27 mouse cellular contexts compared by ENCODE assay signal in genomic region chr1:192533016-192533415, GRCm38 (mm10).
"Had no signal": no experiment of that assay in that cellular context is flagged by ENCODE, and none has a peak within 500 bp of the region (broad histone marks: within the 10 kb centered on the region; RNA-seq: fewer than 3 reads in every experiment).

No protein-coding gene starts in this region.

- DNase-seq: cerebellum, adult 9-10 months; cerebellum, adult 9-11 months; cerebellum, postnatal 10 days; cerebellum, postnatal 14 days; cerebellum, postnatal 25 days; cerebellum, postnatal 36 days; embryo, embryonic 11 days; forebrain, postnatal 0 days; gastrocnemius, adult 2 months; gastrocnemius, postnatal 10 days; gastrocnemius, postnatal 14 days; gastrocnemius, postnatal 25 days; gastrocnemius, postnatal 36 days; heart, adult 11 months; heart, adult 18-20 months; heart, adult 2 months had no signal

- H3K27ac ChIP-seq: embryonic facial prominence, embryonic 10.5 days; embryonic facial prominence, embryonic 12.5 days; embryonic facial prominence, embryonic 13.5 days; embryonic facial prominence, embryonic 15.5 days; forebrain, embryonic 10.5 days; forebrain, embryonic 12.5 days; forebrain, embryonic 13.5 days; forebrain, embryonic 15.5 days; gastrocnemius, adult 2 months; heart, adult 2 months had no signal

- H3K36me3 ChIP-seq: embryonic facial prominence, embryonic 10.5 days; embryonic facial prominence, embryonic 12.5 days; embryonic facial prominence, embryonic 13.5 days; embryonic facial prominence, embryonic 15.5 days; forebrain, embryonic 10.5 days; forebrain, embryonic 12.5 days; forebrain, embryonic 15.5 days had no signal

- H3K4me2 ChIP-seq: embryonic facial prominence, embryonic 12.5 days; embryonic facial prominence, embryonic 13.5 days; embryonic facial prominence, embryonic 15.5 days; forebrain, embryonic 12.5 days; forebrain, embryonic 13.5 days; forebrain, embryonic 15.5 days had no signal

- ATAC-seq: forebrain, embryonic 13.5 days; forebrain, embryonic 14.5 days; forebrain, embryonic 15.5 days; forebrain, embryonic 16.5 days; forebrain, postnatal 0 days had no signal

- H3K4me1 ChIP-seq: embryonic facial prominence, embryonic 13.5 days; embryonic facial prominence, embryonic 15.5 days; forebrain, embryonic 12.5 days; forebrain, embryonic 13.5 days; forebrain, embryonic 15.5 days had no signal

- H3K9ac ChIP-seq: embryonic facial prominence, embryonic 12.5 days; embryonic facial prominence, embryonic 13.5 days; embryonic facial prominence, embryonic 15.5 days; forebrain, embryonic 12.5 days; forebrain, embryonic 13.5 days; forebrain, embryonic 15.5 days; forebrain, postnatal 0 days had no signal

- H3K4me3 ChIP-seq: embryonic facial prominence, embryonic 10.5 days; embryonic facial prominence, embryonic 12.5 days; embryonic facial prominence, embryonic 13.5 days; embryonic facial prominence, embryonic 15.5 days; erythroblast, embryonic 14.5 days; forebrain, embryonic 10.5 days; forebrain, embryonic 12.5 days; forebrain, embryonic 13.5 days; forebrain, embryonic 15.5 days; gastrocnemius, adult 2 months; heart, adult 2 months had no signal

- H3K27me3 ChIP-seq: embryonic facial prominence, embryonic 12.5 days; embryonic facial prominence, embryonic 13.5 days; embryonic facial prominence, embryonic 15.5 days; forebrain, embryonic 12.5 days; forebrain, embryonic 13.5 days; forebrain, embryonic 15.5 days had no signal

- H3K9me3 ChIP-seq: embryonic facial prominence, embryonic 10.5 days; embryonic facial prominence, embryonic 12.5 days; embryonic facial prominence, embryonic 13.5 days; embryonic facial prominence, embryonic 15.5 days; forebrain, embryonic 10.5 days; forebrain, embryonic 12.5 days; forebrain, embryonic 13.5 days; forebrain, embryonic 15.5 days had no signal
